Mouse (Mus musculus) embryonic facial prominence, embryonic 14.5 days (tissue): ENCODE results near the gene Ldah. TPM values are rescaled to one million over a fixed set of nuclear protein-coding genes. Genes with fewer than 3 reads are reported as not detected.

Experiments
- polyA plus RNA-seq: library from polyadenylated mRNA; unstranded; fragments of >200 nt; fragmentation: Nextera tagmentation; extraction: Ambion mirVana; gene quantifications from 2 replicates; pipeline ENCODE4 v1.2.1, GENCODE M21; 2014

Ldah gene
- polyA plus RNA-seq, 1 experiment from 2014 or later: 41.7 TPM

Other genes starting within 250 kb of the Ldah start
- gene Apob, start 230.5 kb upstream of the Ldah start, polyA plus RNA-seq: 0.04 and 0.05 TPM in 2 replicates
- 0.24 and 0.54 TPM in 2 replicates for gene Gdf7, start 93.8 kb downstream of the Ldah start, polyA plus RNA-seq
- gene Hs1bp3, start 105.3 kb downstream of the Ldah start, polyA plus RNA-seq: 10.4 and 12.4 TPM in 2 replicates